Mouse (Mus musculus) right cerebral cortex, postnatal 36 days (tissue): ENCODE measurements around the gene Kcna7.
"Not testable (repeated sequence)": the region's sequence is repeated elsewhere in the genome, so short reads cannot be mapped to it uniquely, and the experiment has no call there.

Source experiments
- DNase-seq, 2 experiments: peaks; one replicate each; pipeline ENCODE4 v3.0.0; 2022; ENCODE audit warnings: low spot score in 2 of 2, mixed read lengths in 1 of 2

Gene Kcna7

DNA sequence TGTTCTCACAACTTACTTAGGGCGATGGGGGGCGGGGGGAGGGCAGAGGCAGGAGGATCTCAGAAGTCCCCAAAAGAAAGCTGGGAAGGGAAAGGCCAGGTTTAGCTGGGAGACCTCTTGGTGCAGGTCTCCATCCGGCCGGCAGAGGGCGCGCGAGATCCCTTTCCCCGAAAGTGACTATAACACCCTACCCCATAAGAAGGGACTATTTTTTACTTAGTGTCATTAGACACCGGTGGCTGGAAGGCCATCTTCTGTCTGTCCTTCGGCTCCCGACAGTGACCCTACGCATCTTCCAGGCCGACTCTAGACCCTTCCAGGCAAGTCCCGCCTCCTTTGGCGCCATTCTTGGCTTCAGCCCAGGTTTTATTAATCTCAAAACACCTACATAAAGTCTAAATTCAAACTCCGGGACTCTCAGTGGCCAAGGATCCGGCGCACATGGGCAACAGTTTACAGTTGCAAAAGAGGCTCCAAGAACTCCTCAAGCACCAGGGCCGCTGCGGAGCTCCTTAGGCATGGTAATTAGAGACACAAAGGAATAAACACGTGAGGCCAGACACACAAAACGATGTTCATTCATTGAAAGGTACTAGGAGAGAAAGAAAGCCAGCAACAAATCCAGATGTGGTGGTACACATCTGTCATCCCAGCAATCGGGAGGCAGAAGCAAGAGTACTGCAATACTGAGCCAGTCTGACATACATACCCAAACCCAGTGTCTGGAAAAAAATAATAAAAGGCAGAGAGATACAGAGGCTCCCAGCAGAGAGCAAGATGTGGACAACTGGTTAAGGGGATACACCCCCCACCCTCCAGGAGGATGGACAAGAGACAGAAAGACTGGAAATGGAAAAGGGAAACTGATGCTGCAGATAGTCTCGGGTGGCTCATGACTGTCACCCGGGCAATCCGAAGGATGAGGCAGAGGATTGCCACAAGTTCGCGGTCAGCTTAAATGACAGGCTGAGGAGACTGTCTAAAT, at the start of gene Kcna7:
Gene Kcna7 (plus strand): TSS at position 563 of the 985 bp plus-strand sequence.
- no peak for DNase-seq

DNA sequence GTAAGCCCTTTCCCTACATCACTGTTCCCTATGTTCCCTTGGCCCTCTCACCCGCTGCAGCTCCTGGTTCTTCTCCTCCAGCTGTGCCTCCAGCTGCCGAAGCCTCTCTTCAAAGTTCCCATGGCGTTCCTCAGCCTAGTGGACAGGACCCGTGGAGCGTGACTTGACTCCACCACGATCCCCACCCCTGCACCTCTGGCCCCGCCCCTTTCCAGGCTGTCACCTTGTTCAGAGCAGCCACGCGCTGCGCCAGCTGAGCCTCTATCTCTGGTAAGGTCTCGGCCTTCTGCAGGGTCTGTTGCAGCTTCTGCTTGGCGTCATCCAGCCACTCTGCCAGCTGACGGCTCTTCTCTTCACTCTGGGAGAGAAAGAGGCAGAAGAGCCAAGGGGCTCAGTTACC, 49.4 kb upstream of the Kcna7 start:
- no peak for DNase-seq

DNA sequence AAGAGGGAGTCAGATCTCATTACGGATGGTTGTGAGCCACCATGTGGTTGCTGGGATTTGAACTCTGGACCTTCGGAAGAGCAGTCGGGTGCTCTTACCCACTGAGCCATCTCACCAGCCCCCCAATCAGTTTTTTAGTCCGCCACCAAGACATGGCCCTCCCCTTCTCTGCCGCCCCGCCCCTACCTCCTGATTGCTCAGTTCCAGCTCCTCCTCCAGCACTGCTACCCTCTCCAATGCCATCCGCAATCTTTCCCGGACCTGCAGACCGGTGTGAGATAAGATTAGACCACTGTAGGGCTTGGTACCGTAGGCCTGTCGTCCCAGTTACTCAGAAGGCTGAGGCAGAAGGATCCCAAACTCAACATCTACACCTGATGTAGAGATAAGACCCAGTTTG, 46.4 kb upstream of the Kcna7 start:
- not testable (repeated sequence) for DNase-seq

DNA sequence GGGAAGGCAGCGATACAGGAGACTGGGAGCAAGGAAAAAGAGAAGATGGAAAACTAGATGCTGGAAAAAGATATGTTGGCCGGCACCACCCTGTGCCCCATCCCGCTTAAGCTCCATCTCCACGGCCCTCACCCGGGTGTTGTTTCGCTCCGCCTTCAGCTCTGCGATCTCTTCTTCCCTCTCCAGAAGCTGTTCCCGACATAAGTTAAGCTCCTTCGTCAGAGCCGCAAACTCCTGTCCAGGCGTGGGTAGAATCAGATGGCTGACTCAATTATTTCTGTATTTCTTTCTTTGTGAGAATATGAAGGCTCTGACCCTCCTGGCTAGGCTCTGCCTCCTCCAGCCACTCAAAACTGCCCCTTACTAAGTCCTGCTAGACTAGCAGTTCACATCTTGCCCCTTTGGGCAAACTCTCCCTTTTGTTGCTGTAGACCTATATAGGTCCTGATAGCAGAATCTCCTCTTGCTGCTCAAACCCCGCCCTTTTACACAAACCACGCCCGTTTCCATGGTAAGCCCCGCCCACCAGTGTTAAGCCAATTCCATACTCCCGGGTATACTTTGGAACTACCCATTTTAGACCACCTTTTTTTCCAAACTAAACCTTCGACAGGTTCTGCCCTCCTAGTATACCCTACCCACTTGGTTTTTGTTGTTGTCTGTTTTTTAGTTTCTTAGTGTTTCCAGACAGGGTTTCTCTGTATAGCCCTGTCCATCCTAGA, 44.9 kb upstream of the Kcna7 start:
- DNase-seq, result peak in 1 of 2 experiments; percentile 20

DNA sequence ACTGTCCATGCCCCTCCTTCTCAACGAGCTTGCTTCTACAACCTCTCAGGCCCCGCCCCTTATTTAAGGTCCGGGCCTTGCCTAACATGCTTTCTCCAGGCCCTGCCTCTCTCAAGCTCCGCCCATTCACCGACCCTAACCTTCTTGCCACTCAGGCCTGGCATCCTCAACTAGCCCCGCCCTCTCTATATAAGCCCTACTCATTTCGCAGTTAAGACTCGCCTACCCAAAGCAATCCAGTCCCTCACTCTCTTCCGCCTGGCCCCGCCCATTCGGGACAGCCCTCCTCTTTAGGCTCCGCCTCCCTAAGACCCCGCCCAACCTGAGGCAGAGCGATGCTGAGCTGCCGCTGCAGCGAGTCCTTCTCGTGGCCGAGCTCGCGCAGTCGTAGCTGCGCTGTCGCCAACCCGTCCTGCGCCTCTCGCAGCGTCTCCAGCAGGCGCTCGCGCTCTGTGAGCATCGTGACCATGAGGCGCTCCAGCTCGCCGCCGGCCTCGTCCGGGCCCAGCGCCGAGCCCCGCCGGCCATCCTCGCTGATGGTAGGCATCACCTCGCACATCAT, 44.1 kb upstream of the Kcna7 start:
- peak; percentile 71 to 75 for DNase-seq

DNA sequence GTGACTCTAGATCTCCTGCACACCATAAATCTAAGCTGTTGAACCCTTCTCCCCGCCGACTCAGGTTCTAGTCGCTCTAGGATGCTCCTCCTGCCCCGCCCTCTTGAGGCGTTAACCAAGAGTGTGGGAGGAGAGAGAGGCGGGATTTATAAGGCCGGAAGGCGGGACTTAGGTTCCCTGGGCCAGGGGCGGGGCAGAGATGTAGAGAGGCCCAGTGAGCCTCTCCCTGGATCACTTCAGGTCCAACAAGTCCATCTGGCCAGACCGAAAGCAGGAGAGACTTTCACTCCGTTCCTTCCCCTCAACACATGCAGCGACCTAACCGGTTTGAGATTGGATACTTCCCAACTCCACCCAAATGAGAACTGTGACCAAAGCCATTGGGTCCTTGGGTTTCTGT, 42.7 kb upstream of the Kcna7 start:
- peak in 1 of 2 experiments; percentile 25 for DNase-seq

DNA sequence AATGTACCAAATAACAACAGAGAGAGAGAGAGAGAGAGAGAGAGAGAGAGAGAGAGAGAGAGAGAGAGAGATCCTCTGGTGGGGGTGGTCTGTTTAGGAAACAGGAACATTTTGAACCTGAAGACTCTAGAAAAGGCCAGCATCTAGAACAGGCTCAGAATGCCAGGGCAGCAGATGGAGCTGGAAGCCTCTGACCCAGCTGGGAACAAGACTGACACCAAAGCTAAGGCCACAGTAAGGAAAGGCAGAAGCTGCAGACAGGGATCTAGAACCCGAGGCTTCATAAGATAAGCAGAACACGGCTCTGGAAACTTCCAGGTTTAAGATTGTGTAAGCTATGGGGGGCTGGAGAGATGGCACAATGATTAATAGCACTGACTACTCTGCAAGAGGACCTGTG, 41.5 kb upstream of the Kcna7 start:
- DNase-seq, result no peak

DNA sequence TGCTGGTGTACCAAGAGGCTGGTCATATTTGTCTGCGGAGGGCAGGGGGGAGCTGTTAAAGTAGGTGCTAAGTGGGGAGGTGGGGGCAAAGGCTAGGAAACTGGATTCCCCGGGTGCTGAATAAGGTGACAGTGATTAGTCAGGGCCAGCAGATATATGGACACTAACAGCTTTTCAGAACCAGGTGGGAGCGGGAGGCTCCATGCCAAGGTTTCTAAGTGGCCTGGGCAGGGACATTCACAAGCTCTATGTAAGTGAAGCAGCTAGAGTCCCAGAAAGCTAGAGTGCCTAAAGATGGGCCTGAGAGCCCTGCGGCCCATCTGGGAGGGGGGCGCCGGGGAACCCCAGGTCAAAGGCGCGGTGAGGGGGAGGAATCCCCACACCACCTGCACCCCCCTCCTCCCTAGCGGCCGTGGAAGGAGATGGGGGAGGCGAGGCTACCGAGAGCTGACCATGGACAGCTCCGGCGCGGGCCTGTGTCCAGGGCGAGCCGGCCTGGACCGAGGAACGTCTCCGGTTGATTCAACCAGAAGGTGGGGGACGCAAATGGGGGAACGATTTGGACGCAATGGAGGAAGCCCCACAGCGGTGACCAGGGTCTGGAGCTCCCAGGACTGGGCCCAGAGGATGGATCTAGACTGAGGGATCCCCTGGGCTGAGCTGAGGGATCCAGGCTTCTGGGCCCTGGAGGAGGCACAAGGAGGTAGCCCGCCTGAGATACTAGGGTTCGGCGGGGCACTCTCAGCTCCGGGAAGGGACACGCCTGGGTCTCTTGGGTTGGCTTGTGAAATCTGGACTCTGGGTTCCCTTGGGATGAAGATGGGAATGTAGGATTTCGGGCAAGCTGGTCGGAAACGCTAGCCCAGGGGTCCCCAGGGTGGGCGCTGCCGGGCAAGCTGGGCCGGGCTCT, 39.5 kb upstream of the Kcna7 start:
- no peak for DNase-seq

DNA sequence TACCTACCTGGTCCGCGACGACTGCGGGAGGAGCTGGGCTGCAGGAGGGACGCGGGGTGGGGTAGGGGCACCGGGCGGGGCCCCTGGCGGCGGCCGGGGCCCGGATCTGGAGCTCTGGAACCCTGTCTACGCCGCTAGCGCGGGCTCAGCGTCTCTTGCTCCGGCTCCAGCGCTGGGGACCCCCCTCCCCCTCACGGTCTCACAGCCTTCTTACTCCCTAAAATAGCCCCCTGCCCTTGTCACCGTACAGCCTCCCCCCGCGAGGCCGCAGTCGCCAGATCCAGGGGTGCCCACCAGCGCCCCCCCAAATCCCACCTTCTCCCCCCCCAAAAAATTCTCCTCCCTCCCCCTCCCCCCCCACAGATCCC, 38.8 kb upstream of the Kcna7 start, which contains the start of gene Ppfia3:
Gene Ppfia3 (minus strand): TSS at position 368 of the 368 bp plus-strand sequence.
- DNase-seq, result no peak

DNA sequence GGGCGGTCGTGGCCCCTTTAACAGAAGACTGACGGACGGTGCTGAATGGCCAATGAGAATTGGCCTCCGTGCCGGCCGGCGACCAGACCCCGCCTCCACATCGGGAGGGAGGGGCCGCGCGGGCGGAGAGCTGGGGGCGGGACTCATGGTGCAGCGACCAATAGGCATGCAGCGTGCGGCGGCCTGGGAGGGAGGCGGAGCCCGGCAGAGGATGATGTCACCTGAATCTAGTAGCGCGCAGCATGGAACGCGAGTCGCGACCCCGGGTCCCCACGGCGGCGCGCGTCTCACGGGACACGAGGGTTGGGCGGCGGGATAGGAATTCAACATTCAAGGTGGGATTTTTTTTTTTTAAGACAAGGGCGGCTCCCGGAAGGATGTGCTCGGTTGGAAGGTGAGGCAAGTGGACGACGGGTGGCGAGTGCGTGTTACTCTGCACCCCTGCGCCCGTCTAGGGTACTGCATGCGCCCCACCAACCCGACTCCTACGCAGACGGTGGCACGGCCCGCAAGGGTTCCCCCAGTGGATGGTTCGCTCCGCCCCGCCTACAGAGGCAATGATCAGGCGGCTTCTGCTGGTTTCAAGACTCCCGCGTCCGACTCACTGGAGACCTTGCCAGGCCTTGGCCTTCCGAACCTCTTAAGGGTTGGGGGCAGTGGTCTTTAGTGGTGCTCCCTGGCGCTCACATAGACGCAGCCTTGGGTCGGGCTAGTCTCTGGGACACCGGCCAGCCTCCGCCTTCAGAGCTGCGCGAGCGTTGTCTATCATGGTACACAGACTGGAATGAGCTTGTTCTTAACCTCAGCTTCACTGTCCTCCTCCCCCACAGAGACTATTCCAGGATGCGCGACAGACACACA, 38.2 kb upstream of the Kcna7 start:
- peak; percentile 98 for DNase-seq

DNA sequence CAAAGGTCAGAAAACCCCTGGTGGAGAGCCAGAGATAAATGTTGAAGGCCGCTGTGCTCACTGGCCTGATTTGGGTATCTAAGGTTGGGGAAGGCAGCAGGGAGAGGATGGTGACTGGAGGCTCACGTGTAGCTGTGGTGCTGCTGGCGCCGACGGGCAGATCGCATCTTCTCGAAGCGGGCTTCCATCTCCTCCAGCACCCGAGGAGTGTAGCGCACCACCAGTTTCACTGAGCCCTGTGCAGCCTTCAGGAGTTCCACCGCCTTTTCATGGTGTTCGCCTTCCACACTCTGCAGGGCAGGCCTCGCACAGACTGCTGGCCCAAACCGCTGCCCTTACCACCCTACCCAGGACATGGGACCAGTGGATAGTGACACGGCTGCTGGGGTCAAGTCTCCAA, 37.3 kb upstream of the Kcna7 start:
- peak in 1 of 2 experiments; percentile 32 for DNase-seq

DNA sequence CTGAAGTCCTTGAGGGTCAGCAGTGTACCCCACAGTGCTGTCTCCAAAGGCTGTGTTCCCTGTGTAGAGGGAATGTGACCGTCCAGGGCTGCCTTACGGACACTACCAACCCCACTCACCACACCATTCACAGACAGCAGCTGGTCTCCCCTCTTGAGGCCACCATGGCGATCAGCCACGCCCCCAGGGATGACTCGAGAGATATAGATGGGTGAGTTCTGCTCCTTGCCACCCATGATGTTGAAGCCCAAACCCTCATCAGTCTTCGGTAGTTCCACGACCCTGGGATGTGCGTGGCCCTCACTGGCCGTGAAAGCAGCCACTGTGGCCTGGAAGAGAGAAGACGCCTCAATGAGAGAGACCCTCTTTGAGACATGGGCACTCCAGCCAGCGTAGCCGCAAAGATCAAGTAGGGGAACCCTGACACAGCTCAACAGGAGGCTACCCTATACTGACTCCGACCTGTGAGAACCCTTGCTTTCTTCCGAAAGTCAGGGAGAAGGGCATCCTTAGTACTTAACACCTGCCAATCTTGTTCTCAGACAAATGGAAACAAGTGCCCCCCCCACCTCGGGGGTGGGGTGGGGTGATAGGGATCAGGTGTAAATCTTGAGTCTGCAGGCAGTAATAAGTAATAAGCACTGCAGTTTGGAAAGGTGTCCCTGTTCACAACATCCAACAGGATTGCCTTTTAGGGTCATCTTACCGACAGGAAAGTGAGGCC, 36.3 kb upstream of the Kcna7 start:
- no peak for DNase-seq

DNA sequence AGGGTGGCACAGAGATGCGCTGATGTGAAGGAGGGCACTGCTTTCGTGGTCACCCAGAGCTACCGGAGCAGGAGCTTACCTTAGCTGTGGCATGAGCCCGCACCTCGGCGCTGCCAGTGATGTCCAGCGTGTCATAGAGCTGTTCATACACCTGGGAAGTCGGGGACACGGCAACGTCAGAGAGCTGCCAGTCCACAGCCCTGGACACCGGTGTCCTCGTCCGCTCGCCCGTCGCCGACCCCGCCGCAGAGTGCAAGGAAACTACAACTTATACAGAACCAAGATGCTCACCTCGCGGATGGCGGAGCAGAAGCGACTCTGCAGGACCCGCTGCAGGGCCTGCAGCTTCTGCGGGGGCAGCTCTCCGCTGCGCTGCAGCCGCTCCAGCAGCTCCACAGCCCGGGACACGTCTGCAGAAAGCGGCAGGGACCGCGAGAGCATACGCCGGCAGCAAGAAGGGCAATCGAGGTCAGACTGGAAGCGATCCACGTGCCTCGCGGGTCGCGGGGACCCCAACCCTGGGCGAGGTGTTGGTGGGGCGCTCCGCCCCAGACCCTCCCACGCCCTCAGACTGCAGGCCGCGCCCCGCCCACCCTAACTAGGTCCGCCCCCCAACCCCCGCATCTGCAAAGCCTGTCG, 35.5 kb upstream of the Kcna7 start:
- DNase-seq, result peak in 1 of 2 experiments; percentile 32

DNA sequence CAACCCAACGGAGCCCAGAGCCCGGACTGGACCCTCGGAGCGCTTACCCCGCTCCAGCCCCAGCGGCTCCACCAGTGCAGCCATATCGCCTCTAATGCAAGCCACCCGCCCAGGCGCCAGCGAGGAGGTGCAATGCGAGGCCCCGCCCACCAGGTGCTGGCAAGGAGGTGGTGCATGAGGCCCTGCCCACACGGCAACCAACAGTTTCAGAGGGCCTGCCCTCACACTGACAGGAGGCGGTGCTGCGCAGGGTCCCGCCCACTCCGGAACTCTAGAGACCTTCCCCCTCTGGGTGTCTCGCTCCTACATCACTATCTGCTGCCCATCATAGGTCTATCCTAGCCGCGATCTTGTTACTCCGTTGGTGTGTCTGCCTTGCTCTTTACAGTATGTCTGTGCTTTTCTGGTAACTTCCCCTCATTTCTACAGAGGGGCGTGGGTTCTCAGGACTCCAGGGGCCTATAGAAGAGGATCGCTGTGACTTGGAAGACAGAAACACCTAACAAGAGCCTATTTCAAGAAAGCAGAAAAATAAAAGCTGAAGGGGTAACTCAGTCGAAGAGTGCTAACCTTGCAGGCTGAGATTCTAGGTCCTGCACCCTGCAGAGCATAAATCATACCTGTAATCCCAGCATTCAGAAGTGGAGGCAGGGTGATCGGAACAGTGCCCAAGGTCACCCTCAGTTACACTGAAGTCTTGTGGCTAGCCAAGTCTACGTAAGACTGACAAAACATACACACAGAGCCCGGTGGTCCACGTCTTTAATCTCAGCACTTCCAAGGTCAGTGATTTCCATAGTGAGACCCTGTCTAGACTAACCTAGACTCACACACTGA, 34.8 kb upstream of the Kcna7 start, which contains the start of gene Lin7b:
Gene Lin7b (minus strand): TSS at position 109 of the 837 bp plus-strand sequence.
- peak; percentile 93 to 94 for DNase-seq

DNA sequence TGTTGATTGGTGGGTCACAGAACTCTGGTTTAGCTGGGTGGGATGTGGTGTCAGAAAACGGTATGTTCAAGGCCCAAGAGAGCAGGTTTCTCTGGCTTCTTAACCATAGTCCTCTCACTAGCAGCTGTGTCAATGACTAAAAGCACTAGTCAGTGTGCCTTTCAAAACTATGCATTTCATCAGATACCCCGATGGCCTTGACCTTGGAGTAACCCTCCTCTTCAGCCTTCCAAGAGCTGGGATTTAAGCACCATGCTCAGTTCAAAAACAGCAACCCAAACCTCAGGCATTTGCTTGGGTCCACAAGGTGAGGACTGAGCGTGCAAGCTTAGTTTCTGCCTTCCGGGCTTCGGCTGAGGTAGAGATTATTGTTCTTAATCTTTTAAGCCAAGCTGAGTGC, 33.1 kb upstream of the Kcna7 start:
- no peak for DNase-seq

DNA sequence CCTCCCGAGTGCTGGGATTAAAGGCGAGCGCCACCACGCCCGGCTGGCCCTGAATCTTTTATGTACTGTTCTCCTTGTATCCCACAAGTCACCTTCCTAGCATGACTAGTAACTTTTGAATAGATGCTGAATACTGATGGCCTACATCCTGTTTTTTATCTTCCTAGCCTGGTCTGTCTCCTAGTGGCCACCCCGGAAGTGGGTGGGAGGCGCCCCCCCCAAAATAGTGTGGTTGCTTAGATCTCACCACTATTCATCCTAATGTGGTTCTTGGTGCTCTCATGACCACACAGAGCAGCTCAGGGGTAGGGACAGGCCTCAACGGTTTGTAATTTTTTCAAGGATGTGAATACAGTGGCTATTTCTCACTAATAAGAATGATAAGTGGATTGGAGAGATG, 30.8 kb upstream of the Kcna7 start:
- no peak for DNase-seq

DNA sequence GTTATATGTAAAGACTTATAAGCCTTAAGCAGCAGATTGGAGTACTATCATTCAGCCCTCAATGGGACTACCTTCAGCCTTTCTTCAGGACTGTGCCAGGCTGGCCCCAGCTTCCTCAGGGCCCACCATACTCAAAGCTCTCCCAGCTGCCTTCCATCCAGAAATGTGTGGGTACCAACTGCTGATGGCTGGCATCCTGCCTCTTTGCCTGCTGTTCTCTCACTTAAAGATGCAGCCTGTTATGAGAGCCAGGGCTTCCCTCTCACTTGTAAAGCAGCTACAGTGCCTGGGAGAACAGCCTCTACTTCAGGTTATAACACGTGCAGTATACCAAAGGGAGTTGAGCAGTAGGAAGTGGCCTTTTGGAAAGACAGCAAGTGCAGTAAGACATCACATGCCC, 29.4 kb upstream of the Kcna7 start:
- no peak for DNase-seq

DNA sequence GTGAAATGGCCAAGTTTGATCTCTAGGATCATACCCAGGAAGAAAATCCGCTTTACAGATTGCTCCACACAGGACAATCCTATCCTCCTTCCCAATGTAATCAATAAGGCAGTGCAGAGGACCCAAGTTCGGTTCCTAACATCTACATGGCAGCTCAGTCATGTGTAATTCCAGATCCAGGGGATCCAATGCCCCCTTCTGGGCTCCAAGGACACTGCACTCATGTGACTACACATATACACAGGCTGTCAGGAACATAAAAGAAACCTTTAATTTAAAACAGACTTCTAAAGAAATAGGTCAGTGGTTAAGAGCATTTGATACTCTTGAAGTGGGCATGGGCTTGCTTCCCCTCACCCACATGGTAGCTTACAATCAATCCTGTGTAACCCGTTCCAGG, 19.4 kb upstream of the Kcna7 start:
- DNase-seq, result no peak
